Mouse (Mus musculus): ENCODE data around the gene Cmpk1. TPM values are rescaled to one million over a fixed set of nuclear protein-coding genes. Genes with fewer than 3 reads are reported as not detected.

Gene Cmpk1
- polyA plus RNA-seq, 1 experiment from 2014 or later, result 95.6 TPM

DNA sequence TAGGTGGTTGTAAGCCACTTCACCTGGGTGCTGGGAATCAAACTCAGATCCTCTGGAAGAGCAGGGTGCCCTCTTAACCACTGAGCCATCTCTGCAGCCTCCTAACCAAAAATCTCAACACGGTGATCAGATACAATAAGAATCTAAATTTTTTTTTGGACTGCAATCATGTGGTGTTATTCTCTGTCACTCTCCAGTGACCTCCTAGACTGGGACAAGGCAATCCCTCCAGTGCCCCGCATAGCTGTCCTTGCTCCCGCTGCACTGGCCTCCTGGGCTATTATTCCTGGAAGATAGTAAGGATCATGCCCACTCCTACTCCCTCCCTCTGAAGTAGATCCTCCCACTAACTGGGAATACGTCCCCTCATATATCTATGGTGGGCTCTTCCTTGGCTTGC, 45.7 kb downstream of the Cmpk1 start:
- H3K4me2 ChIP-seq (replicated peaks; ENCODE audit: low read depth, low read length), result no peak overlapping the region
- H3K4me1 ChIP-seq (ENCODE audit: control insufficient read depth, insufficient read depth, low read length), result no peaks in the 10 kb centered on the region
- 89% methylated on average over 4 of the region's 4 CpGs for WGBS
- H3K9ac ChIP-seq (replicated peaks; ENCODE audit: low read depth, low read length), result no peak overlapping the region
- no peaks in the 10 kb centered on the region for H3K9me3 ChIP-seq (ENCODE audit: control insufficient read depth, low read depth, low read length)
- no peak for ATAC-seq (ENCODE audit: insufficient number of reproducible peaks, insufficient read depth, low FRiP score, low read depth)
- H3K36me3 ChIP-seq (ENCODE audit: control insufficient read depth, insufficient read depth, low read length), result no peaks in the 10 kb centered on the region
- H3K4me3 ChIP-seq (ENCODE audit: low read depth, low read length), result no peak overlapping the region
- H3K27me3 ChIP-seq (ENCODE audit: control insufficient read depth, insufficient read depth, low read length), result no peaks in the 10 kb centered on the region
- no peak overlapping the region for H3K27ac ChIP-seq (ENCODE audit: low read length)

DNA sequence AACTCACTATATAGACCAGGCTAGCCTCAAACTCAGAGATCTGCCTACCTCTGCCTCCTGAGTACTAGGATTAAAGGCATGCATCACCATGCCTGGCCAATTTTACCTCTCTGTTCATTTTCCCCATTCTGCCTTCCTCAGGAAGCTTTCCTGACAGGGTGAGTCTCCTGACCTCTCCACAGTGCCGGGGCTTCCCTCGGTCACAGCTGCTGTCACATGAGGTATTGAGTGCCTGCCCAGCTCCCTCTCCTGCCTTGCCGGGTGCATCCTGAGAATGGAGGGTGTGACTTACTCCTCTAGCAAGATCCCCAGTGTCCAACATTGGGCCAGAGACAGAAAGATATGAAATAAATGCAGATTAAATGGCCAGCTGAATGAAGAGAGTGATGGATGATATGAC, 48.8 kb downstream of the Cmpk1 start:
- Histone ChIP-seq H3K27ac (ENCODE audit: low read length) (no peak overlapping the region), H3K9me3 (ENCODE audit: control insufficient read depth, low read depth, low read length) (no peaks in the 10 kb centered on the region), H3K4me2 (replicated peaks; ENCODE audit: low read depth, low read length) (no peak overlapping the region), H3K4me3 (ENCODE audit: low read depth, low read length) (no peak overlapping the region), H3K9ac (replicated peaks; ENCODE audit: low read depth, low read length) (no peak overlapping the region), H3K27me3 (ENCODE audit: control insufficient read depth, insufficient read depth, low read length) (no peaks in the 10 kb centered on the region), H3K36me3 (ENCODE audit: control insufficient read depth, insufficient read depth, low read length) (no peaks in the 10 kb centered on the region), H3K4me1 (ENCODE audit: control insufficient read depth, insufficient read depth, low read length) (no peaks in the 10 kb centered on the region)
- WGBS, result 52% methylated on average over 3 of the region's 3 CpGs
- no peak for ATAC-seq (ENCODE audit: insufficient number of reproducible peaks, insufficient read depth, low FRiP score, low read depth)

DNA sequence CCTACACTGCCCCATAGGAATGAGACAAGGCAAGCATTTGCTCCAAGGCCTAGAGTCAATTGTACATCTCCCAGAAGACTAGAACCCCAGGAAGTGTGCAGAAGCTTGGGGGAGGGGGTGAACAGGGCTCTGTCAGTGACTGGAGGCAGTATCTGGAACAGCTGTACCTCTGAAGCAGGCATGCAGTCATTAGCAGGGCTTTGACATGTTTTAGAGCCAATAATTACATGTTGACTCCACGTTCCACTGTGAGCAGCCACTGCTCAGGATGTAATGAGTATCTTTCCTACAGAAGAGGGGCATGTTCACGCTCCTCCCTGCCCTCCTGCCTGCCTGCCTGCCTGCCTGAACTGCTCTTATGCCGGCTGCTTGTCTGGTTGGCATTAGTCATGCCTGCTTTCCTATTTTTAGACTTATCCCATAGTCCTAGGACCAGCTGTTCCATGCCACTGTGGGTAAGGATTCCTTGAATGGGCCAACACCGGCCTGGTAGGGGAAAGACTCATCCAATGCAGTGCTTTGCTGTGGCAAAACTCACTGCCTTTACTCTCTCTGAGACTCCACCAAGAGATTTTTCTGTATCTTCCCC, 49.5 kb downstream of the Cmpk1 start:
- WGBS, result 65% methylated on average over 4 of the region's 4 CpGs

DNA sequence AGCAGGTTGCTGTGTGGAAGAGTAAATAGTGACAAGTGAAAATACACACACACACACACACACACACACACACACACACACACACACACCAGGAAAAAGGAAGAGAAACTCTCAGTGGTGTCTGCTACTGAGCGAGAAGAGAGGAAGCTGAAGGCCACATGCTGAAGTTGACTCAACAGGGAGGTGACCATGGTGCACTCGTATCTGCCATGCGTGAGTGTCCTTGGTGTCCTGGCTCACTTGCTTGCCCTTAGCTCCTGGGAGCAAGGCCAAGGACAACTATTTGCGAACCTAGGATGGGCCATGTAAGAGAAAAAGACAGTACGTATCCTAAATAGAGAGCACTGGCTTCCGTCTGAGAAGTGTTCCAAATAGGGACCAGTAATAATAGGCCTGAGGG, 52.9 kb downstream of the Cmpk1 start:
- no peak overlapping the region for H3K9ac ChIP-seq (replicated peaks; ENCODE audit: low read depth, low read length)
- 91% methylated on average over 6 of the region's 6 CpGs for WGBS
- H3K4me2 ChIP-seq (replicated peaks; ENCODE audit: low read depth, low read length), result no peak overlapping the region
- H3K36me3 ChIP-seq (ENCODE audit: control insufficient read depth, insufficient read depth, low read length), result no peaks in the 10 kb centered on the region
- no peaks in the 10 kb centered on the region for H3K9me3 ChIP-seq (ENCODE audit: control insufficient read depth, low read depth, low read length)
- no peak overlapping the region for H3K27ac ChIP-seq (ENCODE audit: low read length)
- H3K27me3 ChIP-seq (ENCODE audit: control insufficient read depth, insufficient read depth, low read length), result no peaks in the 10 kb centered on the region
- ATAC-seq (ENCODE audit: insufficient number of reproducible peaks, insufficient read depth, low FRiP score, low read depth), result no peak
- no peak overlapping the region for H3K4me3 ChIP-seq (ENCODE audit: low read depth, low read length)
- H3K4me1 ChIP-seq (ENCODE audit: control insufficient read depth, insufficient read depth, low read length), result no peaks in the 10 kb centered on the region

More for the DNA sequence above, 49.5 kb downstream of the Cmpk1 start:
- no peaks in the 10 kb centered on the region for H3K27me3 ChIP-seq (ENCODE audit: control insufficient read depth, insufficient read depth, low read length)
- no peak overlapping the region for H3K9ac ChIP-seq (replicated peaks; ENCODE audit: low read depth, low read length)
- no peaks in the 10 kb centered on the region for H3K4me1 ChIP-seq (ENCODE audit: control insufficient read depth, insufficient read depth, low read length)
- no peaks in the 10 kb centered on the region for H3K9me3 ChIP-seq (ENCODE audit: control insufficient read depth, low read depth, low read length)
- H3K4me2 ChIP-seq (replicated peaks; ENCODE audit: low read depth, low read length), result no peak overlapping the region
- no peak overlapping the region for H3K4me3 ChIP-seq (ENCODE audit: low read depth, low read length)
- H3K36me3 ChIP-seq (ENCODE audit: control insufficient read depth, insufficient read depth, low read length), result no peaks in the 10 kb centered on the region
- no peak overlapping the region for H3K27ac ChIP-seq (ENCODE audit: low read length)
- ATAC-seq (ENCODE audit: insufficient number of reproducible peaks, insufficient read depth, low FRiP score, low read depth), result no peak

DNA sequence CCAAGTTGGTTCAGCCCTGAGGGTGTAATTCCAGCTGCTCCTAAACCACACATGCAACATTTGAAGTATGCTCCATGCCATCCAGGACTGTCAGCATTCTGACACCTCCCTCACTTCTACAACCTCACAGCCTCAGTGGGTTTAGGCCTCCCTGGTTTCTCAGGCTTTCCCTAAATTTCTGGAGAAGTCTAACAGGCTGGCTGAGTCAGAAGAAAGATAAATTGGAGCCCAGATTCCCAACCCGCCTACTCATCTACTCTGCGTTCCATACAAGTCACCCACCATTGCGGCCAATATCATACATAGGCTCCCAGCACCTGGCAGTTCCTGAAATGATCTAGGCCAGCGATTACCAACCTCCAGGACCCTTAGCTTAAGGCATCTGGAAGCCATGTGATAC, 54.3 kb downstream of the Cmpk1 start:
- H3K4me1 ChIP-seq (ENCODE audit: control insufficient read depth, insufficient read depth, low read length), result no peaks in the 10 kb centered on the region
- no peaks in the 10 kb centered on the region for H3K36me3 ChIP-seq (ENCODE audit: control insufficient read depth, insufficient read depth, low read length)
- H3K27ac ChIP-seq (ENCODE audit: low read length), result no peak overlapping the region
- WGBS, result 90% methylated on average over 4 of the region's 4 CpGs
- no peaks in the 10 kb centered on the region for H3K9me3 ChIP-seq (ENCODE audit: control insufficient read depth, low read depth, low read length)
- no peak overlapping the region for H3K4me3 ChIP-seq (ENCODE audit: low read depth, low read length)
- peaks cover 12% of the 10 kb centered on the region; the same call in 1 of the 2 replicates for H3K27me3 ChIP-seq (ENCODE audit: control insufficient read depth, insufficient read depth, low read length)
- H3K4me2 ChIP-seq (replicated peaks; ENCODE audit: low read depth, low read length), result no peak overlapping the region
- ATAC-seq (ENCODE audit: insufficient number of reproducible peaks, insufficient read depth, low FRiP score, low read depth), result no peak
- no peak overlapping the region for H3K9ac ChIP-seq (replicated peaks; ENCODE audit: low read depth, low read length)

DNA sequence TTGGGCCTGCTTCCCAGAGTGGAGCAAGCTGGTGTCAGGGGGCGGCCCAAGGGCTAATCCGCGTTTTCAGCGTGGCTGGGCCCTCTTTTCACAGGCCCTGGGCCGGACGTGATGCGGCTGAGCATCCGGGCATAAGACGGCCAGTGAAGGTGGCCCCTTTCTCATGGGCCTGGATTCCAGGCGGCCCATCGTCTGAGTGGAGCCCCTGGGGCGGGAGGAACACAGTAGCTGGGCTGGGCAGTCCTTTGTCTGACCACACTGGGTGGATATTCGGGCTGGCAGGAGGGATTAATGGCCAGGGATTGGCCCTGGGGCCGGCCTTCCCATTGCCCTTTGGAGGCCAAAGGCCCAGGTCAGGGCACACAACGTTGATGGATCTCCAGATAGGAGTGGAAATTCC, 57.9 kb downstream of the Cmpk1 start:
- no peak for ATAC-seq (ENCODE audit: insufficient number of reproducible peaks, insufficient read depth, low FRiP score, low read depth)
- no peaks in the 10 kb centered on the region for H3K36me3 ChIP-seq (ENCODE audit: control insufficient read depth, insufficient read depth, low read length)
- H3K4me2 ChIP-seq (replicated peaks; ENCODE audit: low read depth, low read length), result no peak overlapping the region
- peaks cover 5% of the 10 kb centered on the region; the same call in 1 of the 2 replicates for H3K4me1 ChIP-seq (ENCODE audit: control insufficient read depth, insufficient read depth, low read length)
- H3K9me3 ChIP-seq (ENCODE audit: control insufficient read depth, low read depth, low read length), result no peaks in the 10 kb centered on the region
- H3K27ac ChIP-seq (ENCODE audit: low read length), result no peak overlapping the region
- H3K9ac ChIP-seq (replicated peaks; ENCODE audit: low read depth, low read length), result no peak overlapping the region
- H3K4me3 ChIP-seq (ENCODE audit: low read depth, low read length), result no peak overlapping the region
- 37% methylated on average over 15 of the region's 15 CpGs for WGBS
- peaks cover 47% of the 10 kb centered on the region for H3K27me3 ChIP-seq (ENCODE audit: control insufficient read depth, insufficient read depth, low read length)

DNA sequence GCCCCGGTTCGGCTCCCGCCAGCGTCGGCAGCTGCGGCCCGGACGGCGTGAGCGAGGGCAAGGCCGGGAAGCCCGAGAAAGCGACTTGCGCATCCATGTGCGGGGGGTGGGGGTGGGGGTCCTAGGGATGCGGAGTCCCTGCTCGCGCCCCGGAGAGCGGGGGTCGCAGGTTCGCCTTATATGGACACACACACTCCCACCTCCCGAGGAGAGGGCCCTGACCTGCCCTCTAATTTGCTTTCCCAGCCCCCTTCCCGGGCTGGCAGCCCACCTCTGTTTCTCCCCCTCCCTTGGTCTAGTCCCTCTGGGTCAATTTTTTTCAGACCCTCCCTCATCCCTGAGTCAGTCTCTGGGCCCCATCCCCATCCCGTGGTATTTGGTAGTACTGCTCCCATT, 61.1 kb downstream of the Cmpk1 start, which contains the start of gene Foxe3:
Foxe3 (minus strand) TSS at position 97 of the 396 bp plus-strand sequence.
- under 1% methylated on average over 21 of the region's 25 CpGs for WGBS
- peaks cover 67% of the 10 kb centered on the region for H3K27me3 ChIP-seq (ENCODE audit: control insufficient read depth, insufficient read depth, low read length)
- H3K4me3 ChIP-seq (ENCODE audit: low read depth, low read length), result peak within 1 kb of the TSS; percentile 38
- 0 out of 2 replicates have a peak, but pooled peaks have one; percentile 7 for ATAC-seq (ENCODE audit: insufficient number of reproducible peaks, insufficient read depth, low FRiP score, low read depth)
- peaks cover 5% of the 10 kb centered on the region; the same call in 1 of the 2 replicates for H3K4me1 ChIP-seq (ENCODE audit: control insufficient read depth, insufficient read depth, low read length)
- peak within 1 kb of the TSS; percentile 61 for H3K4me2 ChIP-seq (replicated peaks; ENCODE audit: low read depth, low read length)
- H3K27ac ChIP-seq (ENCODE audit: low read length), result no peak within 1 kb of the TSS
- no peaks in the 10 kb centered on the region for H3K9me3 ChIP-seq (ENCODE audit: control insufficient read depth, low read depth, low read length)
- H3K9ac ChIP-seq (replicated peaks; ENCODE audit: low read depth, low read length), result no peak within 1 kb of the TSS
- H3K36me3 ChIP-seq (ENCODE audit: control insufficient read depth, insufficient read depth, low read length), result no peaks in the 10 kb centered on the region

DNA sequence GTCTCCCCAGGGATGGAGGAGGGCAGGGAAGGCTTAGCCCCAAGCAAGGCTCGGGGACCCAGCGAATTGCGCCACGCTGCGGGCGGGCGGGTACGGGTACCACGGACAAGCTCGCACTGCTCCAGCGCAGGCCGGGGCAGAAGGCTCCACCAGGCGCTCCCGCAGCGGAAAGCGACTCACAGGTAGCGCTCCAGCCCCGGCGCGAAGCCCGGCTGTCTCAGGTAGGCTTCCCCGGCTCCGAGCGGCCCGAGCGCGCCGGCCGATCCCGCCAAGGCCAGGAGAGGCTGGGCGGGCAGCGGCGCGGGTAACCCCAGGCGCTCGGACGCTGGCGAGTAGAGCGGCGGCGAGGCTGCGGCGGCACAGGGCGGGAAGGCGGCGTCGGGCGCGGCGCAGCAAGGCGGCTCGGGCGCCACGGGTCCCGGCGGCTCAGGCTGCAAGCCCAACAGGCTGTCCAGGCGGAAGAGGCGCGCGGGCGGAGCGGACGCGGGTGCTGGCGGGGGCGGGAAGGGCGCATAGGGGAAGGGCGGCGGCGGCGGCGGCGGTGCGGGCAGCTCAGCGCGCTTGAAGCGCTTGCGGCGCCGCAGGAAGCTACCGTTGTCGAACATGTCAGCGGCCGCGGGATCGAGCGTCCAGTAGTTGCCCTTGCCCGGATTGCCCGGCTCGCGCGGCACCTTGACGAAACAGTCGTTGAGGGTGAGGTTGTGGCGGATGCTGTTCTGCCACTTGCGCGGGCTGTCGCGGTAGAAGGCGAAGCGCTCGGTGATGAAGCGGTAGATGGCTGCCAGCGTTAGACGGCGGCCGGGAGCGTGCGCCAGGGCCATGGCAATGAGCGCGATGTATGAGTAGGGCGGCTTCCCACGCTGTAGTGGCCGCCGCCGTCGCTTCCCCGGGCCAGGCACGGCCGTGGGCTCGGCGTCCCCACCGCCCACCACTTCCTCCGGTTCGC, 61.8 kb downstream of the Cmpk1 start:
- Histone ChIP-seq H3K36me3 (ENCODE audit: control insufficient read depth, insufficient read depth, low read length) (no peaks in the 10 kb centered on the region), H3K4me3 (ENCODE audit: low read depth, low read length) (peak overlapping the region; percentile 38), H3K4me2 (replicated peaks; ENCODE audit: low read depth, low read length) (peak overlapping the region; percentile 61), H3K9me3 (ENCODE audit: control insufficient read depth, low read depth, low read length) (no peaks in the 10 kb centered on the region), H3K9ac (replicated peaks; ENCODE audit: low read depth, low read length) (no peak overlapping the region), H3K27me3 (ENCODE audit: control insufficient read depth, insufficient read depth, low read length) (peaks cover 70% of the 10 kb centered on the region), H3K4me1 (ENCODE audit: control insufficient read depth, insufficient read depth, low read length) (peaks cover 5% of the 10 kb centered on the region; the same call in 1 of the 2 replicates), H3K27ac (ENCODE audit: low read length) (no peak overlapping the region)
- no peak for ATAC-seq (ENCODE audit: insufficient number of reproducible peaks, insufficient read depth, low FRiP score, low read depth)
- WGBS, result under 1% methylated on average over 122 of the region's 125 CpGs

All from stomach, embryonic 14.5 days (tissue).